Mouse (Mus musculus) lung, postnatal 0 days (tissue): ENCODE measurements around the gene Ppp1r1b.

Source experiments
- CTCF ChIP-seq: IDR thresholded peaks from 2 replicates; pipeline ENCODE4 v1.5.1; 2016; ENCODE audit warnings: antibody characterized with exemption, mild to moderate bottlenecking
- EP300 ChIP-seq: IDR thresholded peaks from 2 replicates; pipeline ENCODE4 v1.6.1; 2016; ENCODE audit warnings: antibody characterized with exemption, mild to moderate bottlenecking, control low read depth

GRCm38 (mm10) chr11:98386596-98386995 is 38.4 kb downstream of the Ppp1r1b start:
- TF ChIP-seq CTCF (peak; percentile 41), EP300 (no peak)
